Mouse (Mus musculus) intestine, embryonic 16.5 days (tissue): Measurements from ENCODE around the gene Dbp. TPM values are rescaled to one million over a fixed set of nuclear protein-coding genes. Genes with fewer than 3 reads are reported as not detected.
"Not testable (repeated sequence)": the region's sequence is repeated elsewhere in the genome, so short reads cannot be mapped to it uniquely, and the experiment has no call there.

Source experiments
- ATAC-seq: fragments of 200-750 bp; cut with Nextera tagmentation; 2 replicates; pipeline ENCODE4 v1.8.0; 2017; ENCODE audit warnings: moderate TSS enrichment, moderate library complexity
- H3K27ac ChIP-seq: fragments of 300-500 bp; sonication (generic); 2 replicates; pipeline ENCODE4 v1.5.1; 2014; ENCODE audit warnings: mild to moderate bottlenecking, low read length
- H3K27me3 ChIP-seq: fragments of 300-500 bp; sonication (generic); replicated peaks from 2 replicates; pipeline ENCODE4 v1.6.1; 2014; ENCODE audit warnings: low read length, control low read depth, mixed read lengths; ENCODE audit not compliant: control insufficient read depth, insufficient read depth
- H3K36me3 ChIP-seq: fragments of 300-500 bp; sonication (generic); 2 replicates; pipeline ENCODE4 v1.6.1; 2014; ENCODE audit warnings: low read length, control low read depth; ENCODE audit not compliant: control insufficient read depth, insufficient read depth
- H3K4me1 ChIP-seq: fragments of 300-500 bp; sonication (generic); 2 replicates; pipeline ENCODE4 v1.6.1; 2014; ENCODE audit warnings: low read length, control low read depth, mixed read lengths; ENCODE audit not compliant: control insufficient read depth, insufficient read depth
- H3K4me2 ChIP-seq: fragments of 300-500 bp; sonication (generic); 2 replicates; pipeline ENCODE4 v1.6.1; 2014; ENCODE audit warnings: low read depth, low read length, control low read depth
- H3K4me3 ChIP-seq: fragments of 300-500 bp; sonication (generic); 2 replicates; pipeline ENCODE4 v1.5.1; 2014; ENCODE audit warnings: mild to moderate bottlenecking, low read length
- H3K9ac ChIP-seq: fragments of 300-500 bp; sonication (generic); 2 replicates; pipeline ENCODE4 v1.6.1; 2014; ENCODE audit warnings: low read depth, low read length
- H3K9me3 ChIP-seq: fragments of 300-500 bp; sonication (generic); 2 replicates; pipeline ENCODE4 v1.6.1; 2016; ENCODE audit warnings: low read length, control low read depth; ENCODE audit not compliant: control insufficient read depth
- WGBS: fragments of 180-500 bp; shearing (Covaris S2); extraction: QIAGEN DNeasy Blood & Tissue Kit; methylation state at CpG from one replicate; pipeline ENCODE4 v1.1.7; 2014; 5-methylcytosine and 5-hydroxymethylcytosine counted together
- polyA plus RNA-seq: library from polyadenylated mRNA; unstranded; fragments of >200 nt; fragmentation: Nextera tagmentation; extraction: Ambion mirVana; gene quantifications from 2 replicates; pipeline ENCODE4 v1.2.1, GENCODE M21; 2015

The Dbp gene
- polyA plus RNA-seq = 2.3 and 3.2 TPM in 2 replicates

DNA sequence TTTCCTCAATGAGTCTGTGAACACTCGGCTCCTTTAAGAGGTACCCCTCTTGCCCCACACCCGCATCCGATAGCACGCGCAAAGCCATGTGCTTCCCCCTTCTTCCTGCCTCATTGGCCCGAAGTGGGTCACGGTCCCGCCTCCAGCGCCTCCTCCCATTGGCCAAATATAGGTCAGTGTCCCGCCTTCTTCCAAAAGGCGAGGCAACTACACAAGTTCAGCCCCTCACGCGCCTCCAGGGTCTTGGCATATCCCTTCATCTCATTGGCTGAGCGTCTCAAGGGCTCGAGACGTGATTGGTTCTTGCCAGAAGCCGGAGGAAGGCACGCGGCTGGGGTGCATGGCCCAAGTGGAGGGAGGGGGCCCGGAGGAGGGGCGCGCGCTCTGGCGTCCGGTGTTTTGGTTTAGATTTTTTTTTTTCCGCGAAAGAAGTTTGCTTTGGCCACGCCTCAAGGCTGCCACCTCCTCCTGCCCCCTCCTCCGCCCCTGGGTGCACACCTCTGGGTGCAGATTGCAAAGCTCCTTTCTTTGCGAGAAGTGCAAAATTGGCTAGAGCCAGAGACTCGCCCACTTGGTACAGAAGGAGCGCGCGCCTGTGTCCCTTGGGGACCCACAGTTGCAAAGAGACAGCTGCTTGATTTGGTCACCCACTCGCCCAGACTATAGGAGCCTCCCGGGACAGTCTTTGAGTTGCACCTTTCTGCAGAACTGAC is at the start of gene Dbp:
Gene Dbp (plus strand): TSS at position 359 of the 713 bp plus-strand sequence.
- ATAC-seq = peak; percentile 79
- Histone ChIP-seq H3K27me3 (peaks cover 10% of the 10 kb centered on the region), H3K9ac (peak within 1 kb of the TSS; percentile 76), H3K4me2 (peak within 1 kb of the TSS; percentile 99), H3K36me3 (no peaks in the 10 kb centered on the region), H3K4me1 (peaks cover 54% of the 10 kb centered on the region), H3K9me3 (no peaks in the 10 kb centered on the region), H3K4me3 (peak within 1 kb of the TSS; percentile 70), H3K27ac (peak within 1 kb of the TSS; percentile 93)
- 0% methylated on average over 36 of the region's 36 CpGs for WGBS

DNA sequence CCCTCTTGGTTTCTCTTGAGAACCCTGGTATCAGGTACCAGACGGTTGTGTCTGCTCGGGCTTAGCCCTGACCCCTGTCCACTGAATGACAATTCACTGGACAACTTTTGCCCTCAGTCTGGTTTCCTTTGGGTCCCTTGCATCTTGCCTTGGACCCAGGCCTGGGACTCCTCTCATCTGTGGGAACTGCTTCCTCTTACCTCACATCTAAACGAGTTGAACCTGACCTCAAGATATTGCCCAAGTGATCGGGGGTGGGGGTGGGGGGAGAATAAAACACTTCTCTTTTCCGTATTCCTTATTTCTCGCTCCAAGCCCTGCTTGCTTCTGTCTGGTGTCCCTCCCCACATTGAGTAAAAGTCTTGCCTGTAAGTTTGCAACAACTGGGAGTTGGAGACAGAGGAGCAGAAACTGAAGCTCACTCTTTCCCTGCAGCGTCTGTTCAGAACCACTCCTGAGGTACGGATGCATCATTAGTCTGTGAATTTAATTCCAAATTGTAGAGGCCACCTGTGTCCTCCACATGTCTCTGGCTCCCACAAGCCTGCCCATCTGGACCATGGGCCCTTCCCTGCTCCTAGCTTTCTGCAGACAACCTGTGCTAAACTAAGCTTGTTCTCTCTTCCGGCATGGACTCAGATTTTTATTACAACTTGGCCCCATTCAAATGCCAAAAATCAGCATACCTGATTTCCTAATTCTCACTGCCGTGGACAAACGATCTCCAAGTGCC is 44.0 kb upstream of the Dbp start:
- Histone ChIP-seq H3K4me1 (peaks cover 6% of the 10 kb centered on the region), H3K27ac (no peak overlapping the region)
- 84% methylated on average over 11 of the region's 11 CpGs for WGBS

DNA sequence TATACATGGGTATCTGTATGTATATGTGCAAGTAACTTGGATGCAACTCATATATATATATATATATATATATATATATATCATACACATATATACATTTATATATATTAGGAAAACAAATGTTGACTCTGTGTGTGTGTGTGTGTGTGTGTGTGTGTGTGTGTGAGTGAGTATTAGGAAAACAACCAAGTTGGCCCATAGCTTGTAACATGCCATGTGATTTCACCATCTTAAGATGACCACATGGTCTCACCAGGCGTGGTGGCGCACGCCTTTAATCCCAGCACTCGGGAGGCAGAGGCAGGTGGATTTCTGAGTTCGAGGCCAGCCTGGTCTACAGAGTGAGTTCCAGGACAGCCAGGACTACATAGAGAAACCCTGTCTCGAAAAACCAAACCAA is 43.2 kb upstream of the Dbp start:
- not testable (repeated sequence) for ATAC-seq, H3K9me3 ChIP-seq, H3K27me3 ChIP-seq, H3K4me2 ChIP-seq, H3K36me3 ChIP-seq, H3K4me1 ChIP-seq, H3K4me3 ChIP-seq, H3K9ac ChIP-seq, H3K27ac ChIP-seq
- WGBS = 94% methylated on average over 6 of the region's 6 CpGs

More for the DNA sequence above, 44.0 kb upstream of the Dbp start:
- Histone ChIP-seq H3K9ac (no peak overlapping the region), H3K4me2 (no peak overlapping the region), H3K4me3 (no peak overlapping the region), H3K27me3 (no peaks in the 10 kb centered on the region), H3K36me3 (no peaks in the 10 kb centered on the region), H3K9me3 (no peaks in the 10 kb centered on the region)
- ATAC-seq = no peak

DNA sequence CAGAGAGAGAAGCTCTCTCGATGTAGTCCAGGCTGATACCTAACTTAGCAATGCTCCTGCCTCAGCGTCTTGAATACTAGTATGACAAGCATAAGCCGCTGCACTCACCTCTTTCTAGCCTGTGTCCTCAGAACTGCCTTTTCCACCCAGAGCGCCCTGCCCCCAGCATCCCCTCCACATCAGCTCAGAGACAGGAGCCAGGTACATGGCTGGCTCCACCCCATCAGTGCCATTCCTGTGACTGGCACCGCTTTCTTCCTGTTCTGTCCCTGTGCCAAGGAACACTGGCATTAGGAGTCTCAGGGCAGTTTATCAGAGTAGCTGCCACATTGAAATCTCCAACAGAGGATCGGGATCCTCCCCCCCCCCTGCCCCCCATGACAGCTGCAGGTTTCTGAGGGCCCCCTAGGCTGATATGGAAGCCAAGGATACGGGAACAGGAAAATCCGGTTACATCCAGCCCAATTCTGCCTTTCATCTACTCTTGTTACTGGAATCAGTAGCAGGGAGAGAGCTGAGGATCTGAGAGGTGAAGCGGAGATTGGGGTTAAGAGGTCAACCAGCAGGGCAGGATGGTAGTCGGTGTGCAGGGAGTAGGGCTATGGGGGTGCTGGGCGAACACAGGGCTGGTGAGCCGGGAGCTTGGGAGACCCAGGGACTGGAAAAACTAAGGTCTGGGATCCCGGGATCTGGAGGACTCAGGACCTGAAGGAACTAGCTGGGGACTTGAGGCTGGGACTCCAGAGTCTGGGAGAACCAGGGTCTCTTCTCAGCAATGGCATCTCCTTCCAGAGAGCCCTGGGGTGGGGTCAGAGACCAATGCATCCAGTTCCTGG is 39.4 kb upstream of the Dbp start:
- WGBS = 41% methylated on average over 13 of the region's 13 CpGs
- H3K9me3 ChIP-seq = no peaks in the 10 kb centered on the region
- H3K36me3 ChIP-seq = no peaks in the 10 kb centered on the region
- no peaks in the 10 kb centered on the region for H3K27me3 ChIP-seq
- H3K4me2 ChIP-seq = peak overlapping the region; percentile 25
- peak overlapping the region; percentile 21; the same call in 1 of the 2 replicates for H3K9ac ChIP-seq
- peak overlapping the region; percentile 30 for H3K4me3 ChIP-seq
- ATAC-seq = peak; percentile 53; the same call in 1 of the 2 replicates
- peaks cover 4% of the 10 kb centered on the region; the same call in 1 of the 2 replicates for H3K4me1 ChIP-seq
- 0 out of 2 replicates have a peak overlapping the region, but pooled peaks have one; percentile 15 for H3K27ac ChIP-seq

DNA sequence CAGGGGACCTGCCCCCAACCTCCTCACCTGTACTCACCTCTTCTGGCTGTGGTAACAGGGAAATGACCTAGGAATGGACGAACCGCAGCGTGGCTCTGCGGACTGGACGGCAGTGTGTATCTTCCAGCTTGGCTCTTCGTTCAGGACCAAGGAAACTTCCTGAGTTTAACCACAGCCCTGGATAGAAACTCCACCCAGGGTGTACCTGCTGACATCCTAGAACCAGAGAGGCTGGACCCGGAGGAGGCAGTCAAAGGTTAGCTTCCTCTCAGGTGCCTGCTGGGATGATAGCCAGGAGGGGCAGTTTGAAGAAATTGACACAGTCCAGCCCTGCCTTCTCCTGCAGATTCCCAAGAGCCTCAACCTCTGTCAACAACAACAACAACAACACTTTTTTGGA is 38.7 kb upstream of the Dbp start, which contains the start of gene Fut2:
Gene Fut2 (minus strand): TSS at position 234 of the 400 bp plus-strand sequence.
- H3K4me1 ChIP-seq = peaks cover 4% of the 10 kb centered on the region; the same call in 1 of the 2 replicates
- H3K9me3 ChIP-seq = no peaks in the 10 kb centered on the region
- H3K36me3 ChIP-seq = no peaks in the 10 kb centered on the region
- peak within 1 kb of the TSS; percentile 30 for H3K4me3 ChIP-seq
- peak within 1 kb of the TSS; percentile 21; the same call in 1 of the 2 replicates for H3K9ac ChIP-seq
- H3K4me2 ChIP-seq = peak within 1 kb of the TSS; percentile 25
- peak; percentile 53 for ATAC-seq
- 0 out of 2 replicates have a peak within 1 kb of the TSS, but pooled peaks have one; percentile 15 for H3K27ac ChIP-seq
- WGBS = 69% methylated on average over 7 of the region's 7 CpGs
- H3K27me3 ChIP-seq = no peaks in the 10 kb centered on the region

DNA sequence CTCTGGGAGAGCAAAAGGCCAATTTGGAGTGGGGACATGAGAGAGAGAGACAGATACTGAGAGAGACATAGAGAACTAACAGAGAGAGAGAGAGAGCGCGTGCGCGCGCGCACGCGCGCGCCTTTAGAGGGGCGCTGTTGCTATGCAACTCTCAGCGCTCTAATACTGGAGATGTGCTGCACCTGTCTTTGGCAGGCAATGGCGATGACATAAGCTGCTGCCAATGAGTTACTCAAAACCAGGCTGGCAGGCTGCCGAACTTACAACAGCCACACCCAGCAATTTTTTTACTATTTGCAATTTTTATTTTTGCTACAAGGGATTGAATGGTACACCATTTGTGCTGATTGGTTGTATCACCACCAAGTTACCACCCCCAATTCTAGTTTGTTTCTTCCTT is 37.1 kb upstream of the Dbp start:
- 74% methylated on average over 14 of the region's 14 CpGs for WGBS
- no peak overlapping the region for H3K4me2 ChIP-seq
- H3K4me3 ChIP-seq = no peak overlapping the region
- no peak overlapping the region for H3K27ac ChIP-seq
- no peaks in the 10 kb centered on the region for H3K36me3 ChIP-seq
- H3K4me1 ChIP-seq = peaks cover 4% of the 10 kb centered on the region; the same call in 1 of the 2 replicates
- no peaks in the 10 kb centered on the region for H3K9me3 ChIP-seq
- no peaks in the 10 kb centered on the region for H3K27me3 ChIP-seq
- H3K9ac ChIP-seq = no peak overlapping the region
- no peak for ATAC-seq

DNA sequence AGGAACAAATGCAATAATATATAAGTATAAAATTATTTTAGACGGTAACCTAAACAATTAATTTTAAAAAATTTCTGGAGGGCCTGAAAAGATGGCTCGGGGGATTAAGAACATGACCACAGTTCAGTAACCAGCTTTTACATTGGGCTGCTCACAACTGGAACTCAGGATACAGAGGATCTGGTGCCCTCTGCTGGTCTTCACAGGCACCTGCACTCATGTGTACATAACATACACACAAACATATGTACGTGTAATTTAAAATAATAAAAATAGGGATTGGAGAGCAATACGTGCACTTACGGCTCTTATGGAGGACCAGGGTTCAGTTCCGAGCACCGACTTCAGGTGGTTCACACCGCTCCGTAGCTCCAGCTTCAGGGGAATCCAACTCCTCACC is 36.0 kb upstream of the Dbp start:
- H3K4me1 ChIP-seq = peaks cover 4% of the 10 kb centered on the region; the same call in 1 of the 2 replicates
- no peak overlapping the region for H3K4me2 ChIP-seq
- H3K27me3 ChIP-seq = no peaks in the 10 kb centered on the region
- 94% methylated on average over 9 of the region's 9 CpGs for WGBS
- no peak overlapping the region for H3K4me3 ChIP-seq
- H3K27ac ChIP-seq = no peak overlapping the region
- no peaks in the 10 kb centered on the region for H3K9me3 ChIP-seq
- no peaks in the 10 kb centered on the region for H3K36me3 ChIP-seq
- no peak for ATAC-seq
- no peak overlapping the region for H3K9ac ChIP-seq

DNA sequence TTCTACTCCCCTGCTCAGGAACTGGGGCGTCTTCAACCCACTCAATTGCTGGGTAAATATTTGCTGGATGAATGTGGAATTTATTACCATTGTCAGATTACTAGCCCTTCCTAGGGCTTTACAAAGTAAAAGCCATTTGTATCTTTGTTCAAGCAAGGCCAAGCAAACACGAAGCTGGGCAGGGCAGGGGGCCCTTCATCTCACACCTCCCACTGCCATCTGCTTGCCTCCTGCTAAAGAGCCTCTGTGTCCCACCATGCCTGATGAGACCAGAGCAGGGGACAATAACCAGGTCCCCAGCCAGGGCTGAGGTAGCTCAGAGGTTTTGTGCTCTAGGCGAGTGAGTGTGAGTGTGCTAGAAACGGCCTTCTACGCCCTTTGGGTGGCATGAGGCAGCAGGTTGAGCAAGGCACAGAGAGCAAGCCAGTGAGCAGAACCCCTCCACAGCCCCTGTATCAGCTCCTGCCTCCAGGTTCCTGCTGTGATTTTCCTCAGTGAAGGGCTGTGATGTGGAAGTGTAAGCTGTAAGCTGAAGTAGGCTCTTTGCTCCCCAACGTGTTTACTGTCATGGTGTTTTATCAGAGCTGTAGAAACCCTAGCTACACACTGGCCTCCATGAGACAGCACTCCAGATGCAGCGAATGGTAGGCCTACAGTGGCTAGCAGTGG is 27.1 kb upstream of the Dbp start:
- 48% methylated on average over 7 of the region's 7 CpGs for WGBS
- no peaks in the 10 kb centered on the region for H3K27me3 ChIP-seq
- peaks cover 13% of the 10 kb centered on the region for H3K4me1 ChIP-seq
- H3K27ac ChIP-seq = peak overlapping the region; percentile 35
- no peak overlapping the region for H3K4me3 ChIP-seq
- H3K9me3 ChIP-seq = no peaks in the 10 kb centered on the region
- H3K9ac ChIP-seq = no peak overlapping the region
- no peaks in the 10 kb centered on the region for H3K36me3 ChIP-seq
- peak; percentile 41 for ATAC-seq
- H3K4me2 ChIP-seq = 0 out of 2 replicates have a peak overlapping the region, but pooled peaks have one; percentile 21
